Mouse (Mus musculus): Measurements from ENCODE around the gene Ddost.

The Ddost gene

DNA sequence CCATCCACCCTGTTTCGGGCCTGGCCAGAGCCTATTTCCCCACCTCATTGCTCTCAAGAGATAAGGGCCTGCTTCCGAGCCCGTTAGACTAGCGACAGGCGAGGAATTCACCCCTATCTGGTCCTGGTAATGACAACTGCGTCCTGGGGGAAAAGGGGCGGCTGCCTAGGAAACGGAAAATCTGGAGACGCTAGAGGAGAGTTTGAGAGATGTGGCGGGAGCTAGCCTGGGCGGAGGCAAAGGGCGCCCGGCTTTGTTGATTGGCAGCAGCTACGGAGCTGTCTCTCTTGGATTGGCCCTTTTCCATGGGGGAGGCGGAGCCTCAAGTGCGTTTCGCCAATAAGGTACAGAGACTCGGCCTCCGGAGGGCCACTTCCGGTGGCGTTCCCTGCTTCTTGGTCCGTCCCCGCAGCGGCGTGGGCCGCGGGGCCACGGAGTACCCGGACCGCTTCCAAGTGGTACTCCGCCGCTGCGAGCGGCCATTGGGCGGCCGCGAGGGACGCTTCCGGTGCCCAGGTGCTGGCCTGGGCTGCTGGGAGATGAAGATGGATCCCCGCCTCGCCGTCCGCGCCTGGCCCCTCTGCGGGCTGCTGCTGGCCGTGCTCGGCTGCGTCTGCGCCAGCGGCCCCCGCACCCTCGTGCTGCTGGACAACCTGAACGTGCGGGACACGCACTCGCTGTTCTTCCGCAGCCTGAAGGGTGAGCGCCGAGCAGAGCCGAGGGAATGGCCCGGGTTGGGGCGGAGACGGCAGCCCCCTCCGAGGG is at the start of gene Ddost:
Gene Ddost, plus strand, starts transcription at position 391 of the 765 bp plus-strand sequence.
- in situ Hi-C loops (cut with MboI, MseI), result no loop called here

DNA sequence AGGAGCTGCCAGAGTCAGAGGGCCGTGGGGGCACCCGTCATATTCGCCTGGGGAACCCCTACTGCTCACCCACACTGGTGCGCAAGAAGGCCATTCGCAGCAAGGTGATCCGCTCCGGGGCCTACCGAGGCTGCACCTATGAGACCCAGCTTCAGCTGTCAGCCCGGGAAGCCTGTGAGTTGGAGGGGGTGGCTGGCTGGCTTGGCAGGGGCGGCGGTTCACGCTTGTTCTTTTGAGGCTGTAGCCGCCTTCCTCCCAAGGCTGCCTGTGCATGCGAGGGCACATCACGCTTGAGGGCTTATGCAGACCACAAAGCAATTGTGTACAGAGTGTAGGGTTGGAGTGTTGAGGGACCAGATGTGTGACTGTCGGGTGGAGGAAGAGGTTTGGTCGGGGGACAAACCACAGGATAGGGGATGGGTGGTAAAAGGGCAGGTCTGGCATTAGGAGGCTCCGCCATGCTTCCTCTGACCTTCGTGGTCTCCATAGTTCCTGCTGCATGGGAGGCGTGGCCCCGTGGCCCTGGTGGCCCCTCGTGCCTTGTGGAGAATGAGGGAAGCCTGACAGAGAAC is 47.3 kb upstream of the Ddost start:
- in situ Hi-C loops (cut with MboI, MseI), result loop anchor here (10.0 kb wide), 1 partner anchor 382 kb away; no protein-coding TSS in a partner anchor

GRCm38 (mm10) chr4:138258663-138259062 is 45.9 kb upstream of the Ddost start:
- in situ Hi-C loops (cut with MboI, MseI), result loop anchor here (10.0 kb wide), 1 partner anchor 384 kb away; no protein-coding TSS in a partner anchor

- in situ Hi-C loops (cut with MboI, MseI), result loop anchor here (10.0 kb wide), 1 partner anchor 385 kb away; no protein-coding TSS in a partner anchor
Observed at GRCm38 (mm10) chr4:138259482-138259881, 45.0 kb upstream of the Ddost start.

- in situ Hi-C loops (cut with MboI, MseI), result no loop called here
Observed at GRCm38 (mm10) chr4:138261843-138262681, 42.5 kb upstream of the Ddost start.

DNA sequence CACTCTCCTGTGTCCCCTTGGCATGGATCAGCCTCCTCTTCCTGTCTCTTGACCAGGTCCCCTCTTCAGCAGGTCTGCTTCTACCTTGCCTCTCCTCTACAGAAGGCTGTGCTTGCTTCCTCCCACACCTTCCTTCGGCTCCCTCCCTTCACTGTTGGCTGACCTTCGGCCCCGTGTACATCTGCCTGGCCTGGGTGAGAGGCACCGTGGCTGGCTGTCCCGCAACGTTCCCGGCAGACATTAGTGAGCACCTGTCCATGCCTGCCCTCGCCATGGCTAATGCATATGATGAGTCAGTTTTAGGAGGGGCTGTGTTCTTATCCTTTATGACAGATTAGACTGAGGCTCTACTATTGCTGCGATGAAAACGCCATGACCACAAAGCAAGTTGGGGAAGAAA is 36.7 kb upstream of the Ddost start:
- in situ Hi-C loops (cut with MboI, MseI), result no loop called here

GRCm38 (mm10) chr4:138272011-138272997 is 32.2 kb upstream of the Ddost start:
- in situ Hi-C loops (cut with MboI, MseI), result loop anchor here (10.0 kb wide), 1 partner anchor 298 kb away; no protein-coding TSS in a partner anchor

DNA sequence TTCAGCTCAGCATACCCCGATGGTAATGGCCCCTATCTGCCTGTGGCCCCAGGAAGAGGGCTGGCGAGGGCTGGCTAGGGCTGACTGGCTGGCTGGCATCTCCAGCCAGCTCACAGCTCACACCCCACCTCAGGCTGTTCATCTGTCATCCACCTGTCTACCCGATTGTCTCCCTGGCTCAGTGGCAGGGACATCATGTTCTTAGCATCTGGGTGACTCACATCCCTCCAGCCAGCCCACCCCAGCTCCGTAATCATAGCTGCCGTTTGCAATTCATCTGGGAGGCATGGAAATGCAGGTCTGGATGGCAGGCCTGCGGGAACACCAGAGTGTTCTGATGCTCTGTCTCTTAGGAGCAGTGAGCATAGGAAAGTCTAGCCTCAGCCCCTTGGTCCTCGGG is 26.2 kb upstream of the Ddost start:
- in situ Hi-C loops (cut with MboI, MseI), result loop anchor here (10.0 kb wide), 1 partner anchor 304 kb away; no protein-coding TSS in a partner anchor

GRCm38 (mm10) chr4:138282834-138283233 is 21.7 kb upstream of the Ddost start:
- in situ Hi-C loops (cut with MboI, MseI), result no loop called here

DNA sequence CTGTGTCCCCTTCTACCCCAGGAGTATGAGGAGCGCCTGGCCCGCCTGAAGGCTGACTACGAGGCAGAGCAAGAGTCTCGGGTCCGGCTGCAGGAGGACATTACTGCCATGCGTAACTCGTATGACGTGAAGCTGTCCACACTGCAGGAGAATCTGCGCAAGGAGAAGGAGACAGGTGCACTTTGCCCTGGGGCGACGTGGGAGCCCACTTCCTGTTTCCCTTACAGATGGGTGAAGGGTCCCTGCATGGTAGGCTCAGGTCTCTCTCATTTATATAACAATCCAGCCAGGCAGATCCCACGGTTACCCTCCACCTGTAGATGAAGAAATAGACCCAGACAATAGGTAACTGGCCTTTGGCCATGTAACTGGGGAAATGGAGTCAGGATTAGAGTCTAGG is 18.1 kb upstream of the Ddost start:
- in situ Hi-C loops (cut with MboI, MseI), result no loop called here

DNA sequence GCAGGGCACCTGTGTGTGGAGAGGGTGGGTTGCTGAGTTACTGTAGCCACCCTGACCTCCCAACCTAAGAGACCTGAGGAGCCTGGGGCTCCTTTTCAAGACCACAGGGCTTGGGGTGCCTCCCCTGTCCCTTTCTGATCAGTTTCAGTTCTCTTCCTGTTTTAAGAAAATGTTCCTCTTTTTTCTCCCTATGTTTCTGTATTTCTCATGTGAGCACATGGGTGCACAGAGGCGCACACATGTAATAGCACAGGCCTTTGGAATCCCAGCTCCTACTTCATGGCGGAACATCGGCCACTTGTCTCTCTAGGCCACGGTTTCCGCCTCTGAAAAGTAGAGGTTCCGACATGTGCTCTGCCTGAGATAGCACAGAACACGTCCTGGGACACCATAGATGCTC is 15.8 kb upstream of the Ddost start:
- in situ Hi-C loops (cut with MboI, MseI), result no loop called here

DNA sequence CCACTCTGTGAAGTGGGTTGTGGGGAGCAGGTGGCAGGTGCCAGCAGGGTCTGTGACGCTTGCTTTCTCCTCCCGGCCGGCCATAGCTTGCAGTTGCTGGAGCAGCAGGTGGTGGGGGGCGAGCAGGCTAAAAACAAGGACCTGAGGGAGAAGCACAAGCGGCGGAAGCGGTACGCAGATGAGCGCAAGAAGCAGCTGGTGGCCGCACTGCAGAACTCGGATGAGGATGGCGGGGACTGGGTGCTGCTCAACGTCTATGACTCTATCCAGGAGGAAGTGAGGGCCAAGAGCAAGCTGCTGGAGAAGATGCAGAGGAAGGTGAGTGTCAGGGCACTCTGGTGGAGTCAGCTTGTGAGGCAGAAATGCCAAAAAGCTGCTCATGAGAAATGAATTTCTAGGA is 12.5 kb upstream of the Ddost start:
- in situ Hi-C loops (cut with MboI, MseI), result no loop called here

DNA sequence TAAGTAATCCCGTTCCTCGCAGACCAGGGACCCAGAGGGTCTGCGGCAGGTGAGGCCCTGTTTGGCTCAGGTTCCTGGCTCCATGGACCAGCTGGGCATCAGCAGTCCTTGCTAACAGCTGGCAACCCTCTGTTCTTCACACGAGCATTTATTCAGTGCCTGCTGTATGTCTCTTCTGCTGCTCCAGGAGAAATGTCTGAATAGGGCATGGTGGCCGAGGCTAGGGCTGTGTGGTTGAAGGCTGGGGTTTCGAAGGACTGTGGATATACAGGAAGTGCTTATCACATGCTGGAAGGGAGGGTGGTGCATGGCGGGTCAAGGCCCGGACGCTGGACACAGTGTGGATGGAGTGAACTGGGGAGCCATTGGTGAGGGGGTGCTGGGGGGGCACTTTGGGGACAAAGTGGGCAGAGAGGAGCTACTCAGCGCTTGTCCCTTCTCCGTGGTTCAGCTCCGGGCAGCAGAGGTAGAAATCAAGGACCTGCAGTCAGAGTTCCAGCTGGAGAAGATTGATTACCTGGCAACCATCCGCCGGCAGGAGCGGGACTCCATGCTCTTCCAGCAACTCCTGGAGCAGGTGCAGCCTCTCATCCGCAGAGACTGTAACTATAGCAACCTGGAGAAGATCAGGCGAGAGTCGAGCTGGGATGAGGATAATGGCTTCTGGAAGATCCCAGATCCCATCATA is 11.1 kb upstream of the Ddost start:
- in situ Hi-C loops (cut with MboI, MseI), result no loop called here

DNA sequence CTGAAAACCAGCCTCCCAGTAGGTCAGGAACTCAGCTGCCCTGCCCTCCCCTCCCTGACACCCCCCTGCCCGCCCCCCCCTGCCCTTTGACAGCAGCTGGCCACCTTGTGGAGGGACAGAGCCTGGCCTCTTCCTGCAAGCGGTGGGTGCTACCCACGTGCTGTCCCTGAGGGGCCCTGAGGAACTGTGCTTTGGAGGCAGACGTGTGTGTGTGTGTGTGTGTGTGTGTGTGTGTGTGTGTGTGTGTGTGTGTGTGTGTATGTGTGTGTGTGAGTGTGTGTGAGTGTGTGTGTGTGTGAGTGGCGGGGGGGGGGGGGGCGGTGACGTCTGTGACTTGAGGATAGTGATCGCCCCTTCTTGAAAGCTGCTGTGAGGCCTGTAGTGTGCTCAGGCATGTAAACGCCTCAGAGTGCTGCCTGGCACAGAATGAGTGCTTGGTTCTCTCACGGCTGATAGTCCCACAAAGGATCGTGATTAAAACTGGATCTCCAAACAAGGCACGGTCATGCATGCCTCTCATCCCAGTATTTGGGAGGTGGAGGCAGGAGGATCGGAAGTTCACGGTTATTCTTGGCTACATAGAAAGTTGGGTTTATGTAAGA is 10.5 kb upstream of the Ddost start:
- in situ Hi-C loops (cut with MboI, MseI), result no loop called here

DNA sequence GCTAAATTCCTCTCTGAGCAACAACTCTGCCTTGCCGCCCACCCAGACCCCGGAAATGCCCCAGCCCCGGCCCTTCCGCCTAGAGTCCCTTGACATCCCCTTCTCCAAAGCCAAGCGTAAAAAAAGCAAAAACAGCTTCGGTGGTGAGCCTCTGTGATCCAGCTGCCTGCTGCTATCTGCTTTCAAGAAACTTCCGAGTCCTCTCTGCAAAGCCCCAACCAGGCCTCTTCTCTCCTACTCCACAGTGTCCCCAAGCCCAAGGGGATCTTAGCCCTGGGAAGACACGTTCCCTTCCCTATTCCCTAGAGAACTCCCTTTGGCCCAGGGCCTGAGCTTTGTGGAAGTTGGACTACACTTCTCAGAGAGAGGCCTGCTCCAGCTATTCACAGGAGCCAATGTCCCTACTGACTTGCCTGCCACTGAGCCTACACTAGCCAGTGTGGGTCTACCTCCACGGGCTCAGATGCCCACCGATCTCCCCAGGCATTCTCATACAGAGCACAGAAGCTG is 3.2 kb upstream of the Ddost start:
- in situ Hi-C loops (cut with MboI, MseI), result no loop called here

- in situ Hi-C loops (cut with MboI, MseI), result no loop called here
Observed at GRCm38 (mm10) chr4:138303011-138303410, 1.5 kb upstream of the Ddost start.

DNA sequence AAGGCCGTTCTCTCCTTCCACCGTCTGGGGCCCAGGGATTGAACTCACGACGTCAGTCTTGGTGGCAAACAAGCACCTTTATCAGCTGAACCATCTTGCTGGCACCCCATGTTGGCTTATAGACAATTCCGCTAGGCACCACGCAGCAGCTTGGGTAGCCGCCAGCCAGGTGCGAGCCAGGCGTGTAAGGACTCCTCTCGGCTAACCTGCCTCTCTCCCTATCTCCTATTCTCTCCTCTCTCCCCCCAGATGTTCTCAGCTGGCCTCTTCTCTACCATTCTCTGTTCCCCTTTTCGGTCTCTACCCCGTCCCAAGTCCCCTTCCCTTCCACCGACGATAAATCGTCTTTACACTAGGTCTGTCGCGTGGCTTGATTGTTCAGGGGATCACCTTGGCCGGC is 788 bp upstream of the Ddost start:
- in situ Hi-C loops (cut with MboI, MseI), result no loop called here

DNA sequence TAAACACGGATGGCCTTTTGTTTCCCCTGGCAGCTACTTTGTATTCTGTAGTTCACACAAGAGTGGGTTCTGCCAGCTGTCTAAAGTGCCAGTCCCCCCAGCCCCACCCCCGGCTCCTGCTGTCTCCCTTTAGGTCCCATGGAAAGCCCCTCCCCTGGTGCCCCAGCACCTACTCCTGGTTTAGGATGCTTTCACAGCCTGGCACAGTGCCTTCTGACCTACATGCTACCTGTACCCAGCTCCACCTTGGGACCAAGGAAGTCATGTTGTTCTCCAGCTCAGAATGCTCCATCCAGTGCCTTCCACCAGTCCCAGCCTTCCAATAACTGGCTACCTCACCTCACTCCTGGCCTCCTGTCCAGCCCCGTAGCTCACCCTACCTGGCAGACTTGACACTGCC is 2.5 kb downstream of the Ddost start:
- in situ Hi-C loops (cut with MboI, MseI), result no loop called here

GRCm38 (mm10) chr4:138307739-138308138 is 3.2 kb downstream of the Ddost start:
- in situ Hi-C loops (cut with MboI, MseI), result no loop called here
